Mouse (Mus musculus): Measurements from ENCODE around the gene Fbxo11.
"Not testable (repeated sequence)": the region's sequence is repeated elsewhere in the genome, so short reads cannot be mapped to it uniquely, and the experiment has no call there.

- not testable (repeated sequence) for TF ChIP-seq FLI1 (IDR thresholded peaks at IDR 0.05; ENCODE audit: low read length); GATA1 (IDR thresholded peaks at IDR 0.05; ENCODE audit: borderline replicate concordance, low read length)
Observed at GRCm38 (mm10) chr17:88016027-88016426, 49.1 kb downstream of the Fbxo11 start.
